Mouse (Mus musculus): ENCODE results near the gene Specc1.

- no peak for TF ChIP-seq MAZ (IDR thresholded peaks at IDR 0.05; ENCODE audit: low read depth, low read length)
- TF ChIP-seq CTCF (IDR thresholded peaks at IDR 0.05 in 2 of 3, conservative IDR thresholded peaks at IDR 0.05 in 1 of 3; ENCODE audit: control insufficient read depth in 1 of 3, insufficient read depth in 1 of 3, low read depth in 2 of 3, low read length in 3 of 3, poor library complexity in 1 of 3, severe bottlenecking in 1 of 3): no peak
- TF ChIP-seq POLR2A (IDR thresholded peaks at IDR 0.05; ENCODE audit: control insufficient read depth in 1 of 2, insufficient read depth in 1 of 2, low read depth in 1 of 2, low read length in 2 of 2, poor library complexity in 1 of 2): no peak
- TF ChIP-seq EP300 (IDR thresholded peaks at IDR 0.05; ENCODE audit: low read depth in 1 of 2, low read length in 2 of 2): no peak
These were observed 211.6 kb downstream of the Specc1 start for GRCm38 (mm10) chr11:62168146-62168545.
